Mouse (Mus musculus) frontal cortex, adult (tissue): ENCODE measurements around the gene Pcsk2.

Source experiments
- ATAC-seq: cut with Nextera tagmentation; 2 replicates; pipeline ENCODE4 v1.9.2; 2017; ENCODE audit warnings: mild to moderate bottlenecking, moderate library complexity, mixed read lengths; ENCODE audit not compliant: low TSS enrichment

Gene Pcsk2

DNA sequence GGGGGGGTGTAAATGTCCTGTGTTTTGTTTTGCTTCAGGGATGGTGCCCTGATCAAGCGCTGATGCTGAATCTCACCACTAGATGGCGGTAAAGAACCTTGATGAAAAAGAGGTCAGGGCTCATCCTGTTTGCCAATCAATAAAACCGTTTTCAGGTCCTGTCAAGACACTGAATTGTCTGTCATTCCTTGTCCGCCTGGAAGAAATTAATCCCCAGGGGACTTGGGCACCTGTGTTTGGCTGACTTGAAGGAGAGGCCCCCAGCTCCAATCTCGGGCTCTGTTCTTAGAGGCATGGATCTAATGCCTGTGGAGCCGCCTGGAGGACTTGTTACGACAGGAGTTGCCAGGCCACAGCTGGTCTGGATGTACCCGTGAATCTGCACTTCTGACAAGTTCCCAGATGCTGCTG lies 291.3 kb downstream of the Pcsk2 start:
- peak; percentile 88 for ATAC-seq

DNA sequence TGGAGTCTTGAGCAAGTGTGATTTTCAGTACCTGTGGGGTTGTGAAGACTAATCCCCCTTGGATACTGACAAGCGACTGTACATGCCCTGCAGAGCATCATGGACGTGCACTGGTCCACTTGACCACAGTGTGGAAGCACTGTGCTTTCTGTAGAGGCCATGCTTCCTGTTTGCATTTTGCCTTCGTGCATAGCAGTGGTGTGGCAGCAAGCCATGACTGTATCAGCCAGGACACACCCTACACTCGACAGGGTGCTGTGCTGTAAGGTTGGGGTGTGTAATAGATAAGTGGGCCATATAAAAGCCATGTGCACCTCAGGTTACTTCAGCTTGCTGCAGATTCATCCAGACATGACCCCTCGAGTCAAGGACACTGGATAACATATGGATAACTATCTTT lies 292.7 kb downstream of the Pcsk2 start:
- no peak for ATAC-seq

DNA sequence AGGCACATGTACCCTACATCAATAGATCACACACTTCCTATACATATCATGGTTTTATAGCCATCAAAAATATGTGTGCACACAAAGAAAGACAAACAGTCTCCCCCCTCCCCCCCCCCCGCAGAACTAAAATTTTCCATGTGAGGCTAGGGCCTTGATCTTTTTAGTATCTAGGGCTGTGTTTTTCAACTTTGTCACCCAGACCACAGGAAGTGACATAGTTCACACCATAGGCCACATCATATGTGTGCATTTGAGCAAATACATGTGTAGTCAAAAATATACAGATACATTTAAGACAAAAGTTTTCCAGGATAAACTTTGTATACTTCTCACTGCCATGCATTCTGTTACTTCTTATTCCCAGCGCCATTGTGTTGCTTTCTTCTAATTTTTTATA lies 293.5 kb downstream of the Pcsk2 start:
- ATAC-seq = no peak

DNA sequence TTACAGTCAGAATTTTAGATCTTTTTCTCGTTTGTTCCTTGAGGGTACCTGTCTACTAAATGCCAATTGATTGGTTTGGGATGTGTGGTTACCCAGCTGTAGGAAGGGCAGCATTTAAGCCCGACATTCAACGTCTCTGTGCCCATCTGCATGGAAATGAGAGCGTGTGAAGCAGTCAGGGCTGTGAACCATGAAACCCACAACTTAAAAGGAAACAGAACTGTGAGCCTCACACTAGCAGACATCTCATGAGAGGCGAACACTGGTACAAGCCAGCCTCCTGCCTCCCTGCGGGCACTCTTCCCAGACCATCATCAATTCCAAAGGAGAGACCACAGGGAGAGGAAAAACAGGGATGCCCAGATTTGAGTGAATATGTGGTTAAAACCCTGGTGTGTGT lies 294.9 kb downstream of the Pcsk2 start:
- ATAC-seq = no peak

DNA sequence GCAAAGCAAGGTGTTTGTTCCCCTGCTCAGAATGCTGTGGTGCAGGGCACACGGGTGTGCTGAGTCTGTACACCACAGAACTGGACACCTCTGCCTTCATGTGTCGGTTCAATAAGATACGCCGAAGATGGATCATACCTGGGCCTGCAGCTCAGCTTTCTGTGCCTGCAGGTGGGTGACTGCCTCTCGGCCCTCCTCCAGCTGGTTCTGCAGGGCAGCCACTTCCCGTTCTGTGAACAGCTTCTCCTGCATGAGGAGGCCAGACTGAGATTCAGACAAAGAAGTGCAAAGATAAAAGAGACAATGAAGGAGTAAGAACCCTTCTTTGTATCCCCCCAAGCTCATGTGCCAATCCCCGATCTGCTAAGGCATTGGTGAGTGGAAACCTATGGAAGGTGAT lies 295.6 kb downstream of the Pcsk2 start:
- ATAC-seq = no peak

DNA sequence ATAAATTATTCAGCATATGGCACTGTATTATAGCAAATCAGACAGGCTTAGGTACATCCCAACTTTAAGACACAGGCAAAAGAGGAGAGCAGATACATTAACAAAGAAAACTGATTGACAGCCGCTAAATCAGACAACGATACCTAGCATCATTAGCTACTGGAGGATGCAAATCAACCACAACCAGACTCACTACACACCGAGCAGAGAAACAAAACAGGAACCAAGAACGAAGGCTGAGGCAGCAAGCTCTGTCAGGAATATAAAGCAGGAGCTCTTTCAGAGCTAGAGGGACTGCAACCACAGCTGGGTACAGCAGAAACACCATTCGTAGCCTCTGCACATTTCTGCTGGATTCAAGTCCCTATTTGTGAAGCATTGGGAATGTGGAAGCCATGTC lies 298.8 kb downstream of the Pcsk2 start:
- ATAC-seq = no peak

DNA sequence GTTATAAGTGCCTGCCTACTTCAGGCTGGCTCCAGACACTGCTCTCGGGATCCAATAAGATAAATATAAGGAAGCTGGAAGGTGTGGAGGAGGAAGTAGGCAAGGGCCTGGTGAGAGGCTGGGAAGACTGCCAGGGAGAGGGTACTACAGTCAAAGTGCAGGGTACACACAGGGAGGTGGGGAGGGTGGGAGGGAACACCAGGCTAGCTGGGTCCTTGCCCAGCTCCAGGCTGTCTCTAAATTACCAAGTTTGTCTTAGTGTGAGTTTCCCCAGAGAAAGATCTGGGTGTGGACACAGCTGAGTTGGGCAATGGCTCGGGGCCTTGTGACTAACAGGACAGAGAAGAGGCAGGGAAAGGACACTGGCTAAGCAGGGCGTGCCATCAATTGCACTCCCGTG lies 300.8 kb downstream of the Pcsk2 start:
- no peak; the same call in 1 of the 2 replicates for ATAC-seq

DNA sequence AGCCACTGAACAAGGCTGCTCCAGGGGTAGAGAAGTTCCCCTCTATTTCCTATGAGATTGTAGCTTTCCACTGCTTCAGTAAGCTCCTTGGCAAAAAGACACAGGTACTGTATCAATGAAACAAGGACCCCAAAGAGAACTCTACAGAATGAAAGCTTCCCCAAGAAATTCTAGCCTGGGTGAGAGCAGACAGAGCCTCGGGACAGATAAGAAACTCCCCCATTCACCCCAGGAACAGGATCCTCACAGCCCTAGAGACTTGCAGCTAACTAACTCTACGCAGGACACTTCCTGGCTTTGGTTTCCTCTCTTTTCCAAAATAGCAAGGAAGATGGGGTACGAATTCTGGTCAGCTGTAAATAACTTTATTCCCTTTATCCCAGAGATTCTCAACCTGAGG lies 301.3 kb downstream of the Pcsk2 start:
- ATAC-seq = no peak

DNA sequence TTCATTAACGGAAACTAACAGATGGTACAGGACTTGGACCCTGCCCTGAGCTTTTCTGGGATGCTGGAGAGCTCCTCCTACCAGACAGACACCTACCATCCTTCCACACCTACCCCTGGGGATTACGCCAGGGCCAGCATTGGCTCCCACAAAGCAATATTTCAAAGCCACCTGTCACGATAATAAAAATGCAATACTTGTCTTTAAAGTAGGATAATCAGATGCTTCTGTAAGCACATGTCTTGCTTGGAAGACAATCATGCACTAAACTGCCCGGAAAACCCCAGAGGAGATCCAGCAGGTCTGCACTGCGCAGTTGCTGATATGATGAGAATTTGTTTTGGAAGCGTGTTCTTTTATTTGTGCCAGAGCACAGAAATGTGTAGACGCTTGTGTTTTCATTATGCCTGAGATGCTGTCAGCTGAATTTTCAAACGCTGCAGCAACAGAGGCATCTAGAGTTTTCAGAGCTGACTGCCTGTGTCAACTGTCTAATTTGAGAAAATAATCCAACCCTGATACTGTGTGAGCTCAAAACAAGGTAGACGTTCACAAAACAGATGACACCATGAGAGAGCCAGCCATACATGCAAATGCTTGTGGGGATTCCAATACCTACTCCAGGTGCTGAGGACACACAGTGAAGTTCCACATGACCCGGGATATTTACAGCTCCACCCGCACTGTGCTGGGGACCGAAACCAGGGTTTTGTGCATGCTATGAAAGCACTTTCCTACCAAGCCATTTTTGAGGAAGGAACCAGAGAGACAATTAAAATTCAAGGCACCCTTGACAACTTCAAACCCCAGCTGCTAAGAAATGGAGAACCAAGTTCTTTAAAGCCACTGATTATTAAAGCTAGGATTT lies 305.6 kb downstream of the Pcsk2 start:
- peak; percentile 56 for ATAC-seq

DNA sequence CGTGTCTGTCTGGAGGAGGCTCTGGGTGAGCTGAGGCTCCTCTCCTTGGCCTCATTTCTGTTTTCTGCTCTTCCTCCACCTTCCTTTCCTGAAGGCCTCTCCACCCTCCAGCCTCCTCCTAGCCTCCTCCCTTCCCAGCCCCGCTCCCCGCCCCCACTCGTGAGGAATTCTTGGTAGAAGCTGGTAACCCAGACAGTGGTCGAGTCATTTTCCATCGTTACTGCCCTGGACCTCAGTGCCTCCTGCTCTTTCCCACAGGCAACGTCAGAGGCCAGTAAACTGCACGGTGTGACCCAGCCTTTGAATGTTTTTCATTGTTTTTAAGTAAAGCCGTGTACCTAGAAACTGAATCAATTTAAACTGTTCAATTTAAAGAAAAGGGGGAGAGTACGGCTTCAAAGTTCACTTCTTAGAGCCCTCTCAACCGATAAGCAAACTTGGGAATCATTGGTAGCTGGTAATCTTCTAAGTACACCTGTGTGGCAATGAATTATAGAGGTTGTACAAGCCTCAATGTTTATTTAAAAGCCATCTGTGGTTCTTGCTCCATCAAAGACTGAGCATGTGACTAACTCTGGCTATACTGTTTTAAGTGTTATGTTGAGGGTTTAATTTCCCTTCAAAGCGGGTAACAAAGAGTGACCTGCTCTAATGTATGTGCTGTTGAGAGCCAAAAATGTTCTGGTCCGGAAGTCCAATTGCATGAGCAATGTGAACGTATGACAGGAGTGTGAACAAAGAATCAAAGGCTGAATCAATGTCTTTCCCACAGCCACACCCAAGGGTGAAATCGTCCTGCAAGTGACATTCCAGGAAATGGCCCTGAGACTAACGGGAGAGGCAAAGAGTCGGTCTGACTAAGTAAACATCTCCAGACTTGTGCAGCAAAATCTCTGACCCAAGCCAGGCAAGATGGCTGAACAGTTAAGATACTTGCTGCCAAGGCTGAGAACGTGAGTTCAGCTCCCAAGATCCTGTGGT lies 306.6 kb downstream of the Pcsk2 start:
- 0 out of 2 replicates have a peak, but pooled peaks have one; percentile 24 for ATAC-seq

DNA sequence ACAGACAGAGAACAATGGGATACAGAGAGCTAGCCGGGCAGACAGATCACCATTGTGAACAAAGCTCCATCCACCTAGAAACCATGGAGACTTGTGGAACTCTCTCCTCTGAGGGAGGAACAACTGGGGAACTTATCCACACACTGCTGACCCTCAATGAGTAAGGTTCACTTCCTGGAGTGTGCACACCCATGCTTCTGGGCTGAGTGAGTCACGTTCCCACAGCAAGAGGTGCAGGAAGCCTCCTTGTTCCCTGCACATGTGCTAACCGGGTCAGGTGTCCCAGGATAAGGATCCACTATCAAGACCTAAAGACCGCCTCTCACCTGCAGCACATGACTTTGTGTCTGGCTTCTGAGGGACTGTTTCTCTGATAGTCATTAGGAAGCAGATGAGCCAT lies 307.5 kb downstream of the Pcsk2 start:
- ATAC-seq = no peak

DNA sequence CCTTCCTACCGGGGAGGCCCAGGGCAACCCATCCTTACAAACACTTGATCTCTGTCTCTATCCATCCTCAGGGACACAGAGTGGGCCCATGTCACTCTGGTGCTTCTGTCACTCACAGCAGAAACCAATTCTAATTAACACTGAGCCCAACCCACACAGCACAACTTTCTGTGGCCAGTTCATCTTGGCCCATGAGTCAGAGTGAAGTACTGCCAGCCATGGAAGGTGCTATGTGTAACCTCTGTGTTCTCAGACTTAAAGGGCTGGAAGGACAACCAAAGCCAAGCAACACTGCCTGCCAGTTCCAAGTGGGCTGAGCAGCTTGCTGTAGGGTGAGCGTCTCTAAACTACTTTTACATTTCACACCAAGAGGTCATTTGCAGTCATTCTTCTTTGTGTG lies 313.2 kb downstream of the Pcsk2 start:
- ATAC-seq = no peak

DNA sequence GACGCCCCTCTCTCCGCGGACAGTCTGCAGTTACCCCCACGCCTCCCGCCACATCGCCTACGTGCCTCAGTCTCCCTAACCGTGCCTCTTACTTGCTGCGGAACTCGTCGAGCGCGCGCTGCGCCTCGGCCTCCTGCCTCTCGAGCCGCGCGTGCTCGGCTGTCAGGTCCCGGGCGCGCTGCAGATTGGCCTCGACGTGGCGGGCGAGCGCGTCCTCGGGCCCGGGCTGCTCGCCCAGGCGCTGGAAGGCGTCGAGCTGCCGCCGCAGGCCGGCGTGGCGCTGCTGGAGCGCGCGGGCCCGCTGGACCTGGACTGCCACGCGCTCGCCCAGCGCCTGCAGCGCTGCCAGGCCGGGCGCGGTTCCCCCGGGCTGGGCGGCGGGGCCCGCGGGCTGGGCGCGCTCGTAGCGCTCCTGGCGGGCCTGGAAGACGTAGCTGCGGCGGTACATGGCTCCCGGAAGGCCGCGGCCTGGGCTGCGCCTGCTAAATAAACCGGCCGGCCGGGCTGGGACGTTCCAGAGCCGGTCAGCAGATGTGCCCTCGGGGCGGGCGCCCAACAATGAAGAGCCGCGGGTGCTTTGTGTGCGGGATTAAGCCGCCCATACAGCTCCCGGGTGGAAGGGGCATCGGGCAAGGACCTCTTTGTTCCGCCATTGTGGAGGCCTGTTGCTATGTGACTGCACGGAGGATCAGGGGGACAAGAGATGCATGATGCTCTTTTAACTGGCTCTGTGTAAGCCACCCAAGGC lies 316.7 kb downstream of the Pcsk2 start, which contains the start of gene Bfsp1:
Bfsp1 (minus strand) TSS at position 690 of the 748 bp plus-strand sequence.
- peak; percentile 60 for ATAC-seq

DNA sequence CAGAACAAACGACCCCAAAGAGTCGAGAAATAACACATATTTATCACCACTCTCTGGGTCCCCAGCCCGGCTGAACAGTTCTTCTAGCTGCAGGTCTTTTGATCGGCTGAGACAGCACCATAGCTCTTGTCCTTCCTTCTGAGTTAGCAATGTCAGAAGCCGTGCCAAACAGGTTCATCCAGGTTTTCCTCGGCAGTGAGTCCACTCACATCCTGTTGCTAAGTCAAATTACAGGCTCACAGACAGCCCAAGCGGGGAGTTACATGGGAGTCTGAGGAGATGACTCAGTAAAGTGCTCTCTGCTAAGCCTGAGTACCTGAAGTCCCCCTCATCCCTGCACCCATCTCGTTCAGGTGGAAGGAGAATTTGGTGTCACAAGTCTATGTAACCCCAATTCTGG lies 318.6 kb downstream of the Pcsk2 start:
- ATAC-seq = no peak
